Mouse (Mus musculus): ENCODE measurements around the gene Prr36. TPM values are rescaled to one million over a fixed set of nuclear protein-coding genes. Genes with fewer than 3 reads are reported as not detected.

The Prr36 gene
- total RNA-seq, 2 experiments from 2014 or later: 9.6 to 10.6 TPM

GRCm38 (mm10) chr8:4245061-4245460, 27.8 kb upstream of the Prr36 start:
- no peak for DNase-seq (ENCODE audit: low spot score in 2 of 2)

DNA sequence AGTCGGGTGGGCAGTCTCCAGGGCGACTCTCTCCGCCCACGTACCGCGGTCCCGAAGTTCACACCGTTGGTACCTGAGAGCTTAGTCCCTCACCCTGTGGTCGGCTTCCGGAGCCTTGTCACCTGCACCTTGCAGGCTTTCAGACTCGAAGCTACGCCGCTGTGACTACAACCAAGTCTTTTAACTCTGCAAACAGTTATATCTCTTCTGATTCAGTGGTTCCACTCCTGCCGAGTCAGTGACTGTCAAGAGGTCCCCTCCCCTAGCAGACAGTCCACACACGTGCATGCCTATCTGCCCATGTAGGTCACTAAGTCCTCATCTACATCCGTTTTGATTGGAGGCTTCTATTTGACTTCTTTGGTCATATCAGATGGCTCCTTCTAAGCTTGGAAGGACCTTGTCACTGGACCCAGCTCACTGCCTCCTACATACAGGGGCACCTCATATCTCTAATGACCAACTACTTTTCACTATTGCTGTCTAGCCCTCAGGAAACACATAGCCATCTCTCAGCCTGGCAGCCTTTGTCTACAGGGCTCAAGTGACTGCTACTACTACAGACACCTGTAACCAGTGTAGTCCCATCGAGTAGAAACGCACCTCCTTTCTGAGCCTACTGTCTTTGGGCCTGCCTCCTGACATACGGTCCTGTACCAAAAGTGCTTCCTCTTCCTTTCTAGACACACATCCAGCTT, 22.1 kb upstream of the Prr36 start:
- no peak for DNase-seq (ENCODE audit: low spot score in 2 of 2)

- DNase-seq (ENCODE audit: low spot score in 2 of 2): peak; percentile 99 to 100
Measured at GRCm38 (mm10) chr8:4238434-4239192, 21.4 kb upstream of the Prr36 start, which contains the start of the genes Map2k7 and Gm49320. TSS of gene Map2k7 (plus strand) at chr8:4238740. TSS of gene Gm49320 (plus strand) at chr8:4238865.

- DNase-seq (ENCODE audit: low spot score in 2 of 2): peak in 1 of 2 experiments; percentile 47
Measured at GRCm38 (mm10) chr8:4237814-4238433, 20.7 kb upstream of the Prr36 start.

DNA sequence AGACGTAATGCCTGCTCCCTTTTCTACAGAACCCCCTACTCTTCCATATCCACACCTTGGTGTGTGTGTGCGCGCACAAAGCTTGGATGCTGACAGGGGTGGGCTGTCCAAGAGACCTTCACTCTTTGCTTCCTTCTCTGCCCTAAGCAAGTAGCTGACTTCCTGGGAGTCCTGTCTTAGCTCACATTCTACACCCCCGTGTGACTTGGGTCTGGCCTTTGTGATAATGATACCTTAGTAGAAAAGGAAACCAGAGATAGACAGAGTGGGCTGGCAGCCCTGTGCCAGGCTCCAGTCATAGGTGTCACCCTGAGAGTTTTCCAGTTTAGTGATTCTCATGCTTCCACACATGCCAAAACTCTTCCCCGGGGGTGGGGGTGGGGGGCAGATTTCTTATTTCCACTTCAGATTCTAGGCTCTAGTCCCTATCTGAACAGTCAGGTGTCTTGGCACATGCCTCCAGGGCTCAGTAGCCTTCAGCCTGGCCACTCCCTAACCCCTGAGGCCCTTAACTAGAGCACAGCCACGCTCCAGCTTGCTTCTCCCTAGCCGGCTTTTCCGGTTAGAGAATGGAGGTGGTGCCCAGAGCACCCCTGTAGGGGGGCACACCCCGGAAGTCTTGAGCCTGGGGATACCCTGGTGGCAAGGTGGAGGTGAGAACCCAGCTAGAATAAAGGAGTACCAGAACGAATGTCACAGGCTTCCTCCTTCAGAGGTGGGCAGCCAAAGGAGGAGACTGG, 13.5 kb upstream of the Prr36 start:
- DNase-seq (ENCODE audit: low spot score in 2 of 2): no peak

GRCm38 (mm10) chr8:4229784-4230183, 12.5 kb upstream of the Prr36 start:
- DNase-seq (ENCODE audit: low spot score in 2 of 2): no peak

DNA sequence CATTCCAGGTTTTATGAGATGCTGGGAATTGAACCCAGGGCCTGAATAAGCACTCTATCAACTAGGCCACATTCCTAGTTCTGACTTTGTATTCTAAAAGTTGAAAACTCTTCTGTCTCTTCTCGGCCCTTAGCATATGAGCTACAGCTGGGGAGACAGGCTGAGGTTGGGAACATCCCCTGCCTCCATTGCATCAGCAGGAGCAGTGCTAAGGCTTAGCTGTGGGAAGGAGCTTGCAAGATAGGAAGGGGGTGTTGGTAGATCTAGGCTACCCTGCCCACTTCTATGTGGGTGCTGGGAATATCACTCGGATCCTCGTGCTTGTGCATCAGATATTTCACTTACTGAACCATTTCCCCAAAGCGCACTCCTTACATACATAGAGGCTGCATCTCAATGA, 10.7 kb upstream of the Prr36 start:
- no peak for DNase-seq (ENCODE audit: low spot score in 2 of 2)

DNA sequence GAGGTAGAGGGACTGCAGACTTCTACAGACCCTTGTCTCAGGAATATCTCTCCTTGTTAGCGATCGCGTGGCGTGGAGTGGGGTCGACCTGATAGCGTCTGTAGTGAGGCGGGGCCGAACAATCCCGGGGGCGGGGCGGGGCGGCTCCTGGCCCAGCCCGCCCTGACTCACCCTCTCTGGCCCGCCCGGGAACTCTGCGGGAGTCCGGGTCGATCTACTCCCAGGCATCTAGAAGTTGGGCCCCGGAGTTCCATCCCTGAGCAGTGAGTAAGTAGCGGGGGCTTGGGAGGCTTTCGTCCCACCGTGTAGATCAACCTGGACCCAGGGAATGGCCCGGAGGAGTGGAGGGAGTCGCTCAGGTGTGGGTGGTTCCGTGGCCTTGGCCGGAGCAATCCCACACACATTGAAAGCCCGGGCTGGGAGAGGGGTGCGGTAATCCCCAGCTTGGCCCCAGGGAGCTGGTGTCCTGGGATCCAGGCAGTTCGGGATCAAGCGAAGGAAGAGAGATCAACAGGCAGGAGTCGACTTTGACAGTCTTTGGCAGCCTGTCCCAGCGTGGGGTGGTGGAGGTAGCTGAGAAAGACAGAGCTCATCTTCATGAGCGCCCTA, 9.6 kb upstream of the Prr36 start, which contains the start of gene Lrrc8e:
Gene Lrrc8e, plus strand, starts transcription at position 89 of the 609 bp plus-strand sequence.
- no peak for DNase-seq (ENCODE audit: low spot score in 2 of 2)

- no peak for DNase-seq (ENCODE audit: low spot score in 2 of 2)
Measured at GRCm38 (mm10) chr8:4226323-4226722, 9.1 kb upstream of the Prr36 start.

DNA sequence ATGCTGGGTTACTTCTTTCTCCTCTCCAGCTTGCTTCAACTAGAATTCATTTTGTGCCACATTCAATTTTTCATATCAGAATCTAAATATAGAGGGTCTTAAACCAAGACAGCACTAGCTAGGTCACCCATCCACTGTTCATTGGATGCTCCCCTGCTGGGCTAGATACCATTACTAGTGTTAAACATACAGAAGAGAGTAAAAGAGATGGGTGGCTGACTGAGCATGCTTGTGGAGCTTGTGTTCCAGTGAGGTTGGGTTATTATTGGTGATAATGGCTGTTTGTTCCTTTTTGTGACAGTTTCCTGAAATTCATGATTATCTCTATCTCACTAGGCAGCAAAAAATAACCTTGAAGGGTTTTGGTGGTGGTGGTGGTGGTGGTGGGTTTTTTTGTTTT, 4.8 kb upstream of the Prr36 start:
- no peak for DNase-seq (ENCODE audit: low spot score in 2 of 2)

DNA sequence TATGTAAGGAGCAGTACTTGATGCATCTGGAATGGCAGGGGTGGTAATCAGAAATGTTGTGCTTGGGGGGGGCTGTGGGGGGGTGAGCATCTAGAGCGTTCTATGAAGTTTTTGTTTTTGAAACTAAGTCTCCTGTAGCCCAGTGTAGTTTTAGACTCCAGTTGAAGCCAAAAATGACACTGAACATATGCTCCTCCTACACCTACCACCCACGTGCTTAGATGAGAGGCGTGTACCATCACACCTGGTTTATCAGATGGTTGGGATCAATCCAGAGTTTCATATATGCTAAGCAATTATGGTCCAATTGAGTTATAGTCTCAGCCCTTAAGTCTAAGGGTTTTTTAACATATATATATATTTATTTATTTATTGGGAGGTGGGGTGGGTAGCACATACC, 2.4 kb upstream of the Prr36 start:
- DNase-seq (ENCODE audit: low spot score in 2 of 2): no peak

- DNase-seq (ENCODE audit: low spot score in 2 of 2): no peak
Measured at GRCm38 (mm10) chr8:4216296-4216695, 963 bp downstream of the Prr36 start.

DNA sequence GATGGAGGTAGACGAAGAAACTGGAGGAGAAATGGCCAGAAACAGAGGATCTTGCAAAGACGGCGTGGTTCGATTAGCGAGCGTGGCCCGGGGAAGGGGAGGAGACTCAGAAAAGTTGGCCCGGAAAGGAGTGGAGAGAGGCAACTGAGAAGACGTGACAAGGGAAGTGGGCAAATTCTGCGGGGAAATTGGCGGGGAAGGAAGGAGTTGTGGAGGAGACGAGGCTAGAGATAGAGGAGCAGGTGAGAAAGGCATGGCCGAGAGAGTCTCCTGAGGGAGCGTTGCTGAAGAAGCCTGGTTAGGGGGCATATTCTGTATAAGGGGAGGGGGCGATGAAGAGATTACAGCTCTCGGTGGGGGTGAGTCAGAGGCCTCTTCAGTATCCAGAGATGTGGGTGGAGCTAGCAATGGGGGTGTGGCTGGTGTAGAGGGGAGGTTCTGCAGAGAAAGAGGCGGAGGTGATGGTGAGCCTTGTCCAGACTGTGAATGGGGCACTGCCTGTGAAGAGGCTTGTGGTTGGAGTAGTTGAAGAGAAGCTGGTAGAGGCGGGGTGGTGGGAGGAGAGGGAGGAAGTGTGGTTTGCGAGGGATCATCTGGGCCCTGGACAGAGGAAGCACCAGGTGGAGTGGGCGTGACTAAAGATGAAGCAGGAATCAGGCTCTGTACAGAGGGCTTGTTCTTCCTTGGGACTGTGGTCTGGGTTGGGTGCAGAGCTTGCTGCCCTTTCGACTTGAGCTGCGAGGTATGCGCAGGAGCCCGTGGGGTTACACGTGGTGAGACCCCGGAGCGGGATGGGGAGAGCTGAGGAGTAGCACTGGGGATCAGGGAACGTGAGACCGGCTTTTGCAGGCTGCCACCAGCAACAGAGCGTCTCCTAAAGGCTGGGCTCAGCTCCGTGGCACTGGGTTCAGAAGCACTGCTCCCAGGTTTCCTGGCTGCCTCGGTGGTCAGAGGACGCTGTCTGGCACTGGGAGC, 3.0 kb downstream of the Prr36 start:
- DNase-seq (ENCODE audit: low spot score in 2 of 2): peak; percentile 38 to 56

DNA sequence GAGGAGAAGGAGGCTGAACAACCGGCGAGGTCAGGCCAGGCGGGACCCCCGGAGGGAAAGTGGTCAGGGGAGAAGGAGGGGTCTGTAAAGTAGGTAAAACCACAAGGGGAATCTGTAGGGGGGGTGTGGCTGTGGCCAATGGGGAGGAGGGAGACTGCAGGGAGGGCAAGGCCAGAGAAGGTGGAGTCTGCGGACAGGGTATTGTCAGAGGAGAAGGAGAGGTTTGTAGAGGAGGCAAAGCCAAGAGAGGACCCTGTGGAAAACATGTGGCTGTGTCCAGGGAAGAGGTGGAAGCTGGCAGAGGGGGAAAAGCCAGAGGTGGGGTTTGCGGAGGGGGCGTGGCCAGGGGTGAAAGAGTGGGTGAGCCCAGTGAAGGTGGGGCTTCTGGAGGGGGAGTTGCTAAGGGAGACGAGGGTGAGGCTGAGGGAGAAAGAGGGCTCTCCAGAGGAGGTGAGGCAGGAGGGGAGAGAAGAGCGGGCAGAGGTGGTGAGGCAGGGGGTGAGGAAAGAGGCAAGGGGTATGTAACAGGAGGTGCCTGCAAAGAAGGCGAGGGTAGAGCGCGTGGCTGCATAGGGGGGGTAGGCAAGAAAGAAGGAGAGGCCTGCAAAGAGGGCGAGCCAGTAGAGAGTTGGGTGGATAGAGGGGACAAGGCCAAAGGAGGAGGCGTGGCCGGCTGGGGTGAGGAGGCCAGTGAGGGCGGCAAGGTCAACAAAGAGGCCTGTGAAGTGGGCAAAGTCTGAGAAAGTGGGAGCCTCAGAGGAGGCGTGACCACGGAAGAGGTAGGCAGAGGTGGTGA, 3.9 kb downstream of the Prr36 start:
- DNase-seq (ENCODE audit: low spot score in 2 of 2): peak; percentile 52 to 61

- DNase-seq (ENCODE audit: low spot score in 2 of 2): no peak
Measured at GRCm38 (mm10) chr8:4212809-4213209, 4.5 kb downstream of the Prr36 start.

DNA sequence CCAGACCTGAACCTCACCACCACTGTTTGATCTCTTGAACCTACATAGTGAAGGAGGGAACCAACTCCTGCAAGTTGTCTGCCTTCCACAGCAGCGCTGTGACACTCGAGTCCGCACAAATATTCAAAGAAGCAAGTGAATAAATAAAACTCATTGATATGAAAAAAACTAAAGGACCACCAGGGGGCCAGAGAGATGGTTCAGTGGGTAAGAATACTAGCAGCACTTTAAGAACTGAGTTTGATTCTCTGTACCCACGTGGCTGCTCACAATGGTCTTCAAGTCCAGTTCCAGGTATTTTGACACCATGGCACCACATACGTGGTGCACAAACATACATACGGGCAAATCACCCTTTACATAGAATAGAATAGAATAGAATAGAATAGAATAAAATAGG, 6.2 kb downstream of the Prr36 start:
- DNase-seq (ENCODE audit: low spot score in 2 of 2): no peak

DNA sequence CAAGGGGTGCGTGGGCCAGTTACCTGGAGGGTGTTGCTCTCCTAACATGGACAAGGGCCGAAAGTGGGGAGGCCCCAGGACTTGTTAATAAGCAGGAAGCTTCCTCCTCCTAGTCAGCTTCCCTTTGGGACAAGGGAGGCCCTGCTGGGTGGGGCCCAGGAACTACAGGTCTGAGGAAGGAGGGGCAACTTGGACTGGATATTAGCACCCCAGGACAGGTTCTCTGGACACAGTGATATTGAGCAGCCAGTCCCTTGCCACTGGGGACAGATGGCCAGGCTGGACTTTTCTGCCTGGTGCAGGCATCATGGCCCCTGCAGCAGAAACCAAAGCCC, 10.3 kb downstream of the Prr36 start:
- DNase-seq (ENCODE audit: low spot score in 2 of 2): no peak

DNA sequence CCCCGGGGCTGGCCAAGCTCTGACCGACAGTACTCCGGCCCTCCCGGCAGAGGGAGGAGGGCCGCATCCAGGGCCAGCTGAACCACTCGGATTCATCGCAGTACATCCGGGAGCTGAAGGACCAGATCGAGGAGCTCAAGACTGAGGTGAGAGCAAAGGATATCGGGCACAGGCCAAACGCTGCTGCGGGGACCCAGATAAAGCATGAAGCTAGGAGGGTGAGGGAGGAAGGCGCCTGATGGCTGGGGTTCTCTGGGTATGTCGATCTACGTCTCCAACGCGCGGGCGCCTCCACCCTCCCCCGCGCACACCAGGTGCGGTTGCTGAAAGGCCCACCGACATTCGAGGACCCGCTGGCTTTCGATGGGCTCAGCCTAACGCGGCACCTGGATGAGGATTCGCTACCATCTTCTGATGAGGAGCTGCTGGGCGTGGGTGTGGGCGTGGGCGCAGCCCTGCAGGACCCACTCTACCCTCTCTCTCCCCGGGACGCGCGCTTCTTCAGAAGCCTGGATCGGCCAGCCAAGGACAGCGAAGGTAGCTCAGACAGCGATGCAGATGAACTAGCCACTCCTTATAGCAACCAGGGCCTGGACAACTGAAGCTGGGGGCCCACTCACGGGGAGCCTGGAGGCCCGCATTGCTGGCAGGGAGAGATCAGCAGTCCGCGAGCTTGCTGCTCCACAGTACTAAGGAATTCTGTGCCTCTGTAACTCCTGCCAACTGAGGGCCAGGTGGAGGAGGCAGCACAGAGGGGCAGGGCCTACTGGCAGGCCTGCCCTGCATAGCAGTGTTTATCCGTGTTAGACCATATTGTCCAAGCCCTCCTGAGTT, 10.9 kb downstream of the Prr36 start:
- no peak for DNase-seq (ENCODE audit: low spot score in 2 of 2)
